Mouse (Mus musculus): ENCODE measurements around the gene Tbpl1.

DNA sequence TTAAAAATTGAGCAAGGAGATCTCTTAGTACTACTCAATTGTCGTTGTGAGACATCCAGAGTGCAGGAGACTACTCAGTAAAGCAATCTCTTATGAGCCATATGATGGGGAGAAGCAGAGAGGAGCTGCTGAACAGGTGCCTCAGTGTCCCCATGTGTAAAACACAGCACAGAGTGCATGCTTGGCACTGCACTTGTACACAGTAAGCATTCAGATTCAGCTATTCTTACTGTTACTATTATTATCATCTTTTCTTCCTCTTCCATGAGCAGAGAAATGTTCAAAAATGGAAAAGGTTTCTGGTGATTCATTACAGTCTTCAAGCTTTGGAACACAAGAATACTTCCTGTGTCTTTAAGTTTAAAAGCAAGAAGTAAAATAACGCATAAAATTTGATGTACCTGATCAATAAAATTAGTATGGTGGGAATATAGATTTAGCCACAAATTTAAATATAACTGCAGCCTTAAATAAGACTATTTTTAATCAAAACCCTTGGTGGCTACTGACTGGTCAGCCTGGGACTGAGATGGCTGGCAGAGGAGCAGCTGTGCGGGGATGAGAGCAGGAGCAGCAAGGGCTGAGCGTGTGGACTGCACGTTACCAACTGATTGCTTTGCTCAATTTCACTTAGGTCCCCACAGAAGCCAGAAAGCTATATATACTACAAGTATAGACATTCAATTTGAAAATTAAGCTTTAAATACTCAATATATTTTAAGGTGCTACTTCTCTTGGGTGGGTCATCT lies 10.8 kb downstream of the Tbpl1 start:
- TF ChIP-seq CTCF (IDR thresholded peaks at IDR 0.05; ENCODE audit: insufficient read depth, low read length) (no peak), POLR2A (IDR thresholded peaks at IDR 0.05; ENCODE audit: borderline replicate concordance, extremely low read depth, low read depth, low read length) (no peak)
